Mouse (Mus musculus): ENCODE data around the gene Klhl35. TPM values are rescaled to one million over a fixed set of nuclear protein-coding genes. Genes with fewer than 3 reads are reported as not detected.

The Klhl35 gene
- not detected in 2 replicates for total RNA-seq (2017)

DNA sequence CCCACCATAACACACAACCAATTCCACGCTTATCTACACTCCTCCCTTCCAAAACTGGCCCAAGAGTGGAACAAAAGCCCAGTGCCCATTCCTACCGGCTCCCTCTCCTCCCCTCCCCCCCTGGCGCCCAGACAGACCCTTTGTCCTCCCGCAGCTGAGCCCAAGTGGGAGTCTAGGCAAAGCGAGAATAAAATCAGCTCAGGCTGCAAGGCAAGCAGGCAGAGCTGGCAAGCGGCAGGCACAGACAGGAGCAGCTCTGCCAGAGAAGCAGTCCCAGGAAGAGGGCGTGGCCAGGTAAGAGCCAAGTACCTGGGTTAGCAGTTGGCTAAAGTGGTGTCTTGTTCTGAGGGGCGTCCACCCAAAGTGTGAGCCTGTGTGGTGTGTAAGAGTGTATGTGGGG is at the start of gene Klhl35:
TSS of gene Klhl35 (plus strand) at position 194 of the 400 bp plus-strand sequence.
- no peak for ATAC-seq (replicated peaks; ENCODE audit: low read depth, poor library complexity, severe bottlenecking)

DNA sequence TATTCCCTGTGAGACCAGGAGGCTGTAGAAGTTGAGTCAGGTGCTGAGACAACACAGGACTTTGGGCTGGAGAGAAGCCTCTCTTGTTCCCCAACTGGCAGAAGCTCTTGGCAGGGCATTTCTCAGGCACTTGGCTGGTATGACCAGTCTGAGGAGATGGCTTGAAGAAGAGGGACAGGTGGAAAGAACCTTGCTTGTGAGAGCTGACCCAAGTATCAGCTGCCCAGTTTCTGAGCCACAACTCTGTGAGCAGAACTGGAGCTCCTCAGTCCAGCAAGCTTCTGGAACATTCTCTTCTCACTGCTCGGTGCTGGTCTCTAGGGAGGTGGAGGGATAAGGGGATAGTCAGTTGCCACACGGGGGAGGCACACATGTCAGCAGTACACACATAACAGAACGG is 46.5 kb upstream of the Klhl35 start:
- no peak for ATAC-seq (replicated peaks; ENCODE audit: low read depth, poor library complexity, severe bottlenecking)

DNA sequence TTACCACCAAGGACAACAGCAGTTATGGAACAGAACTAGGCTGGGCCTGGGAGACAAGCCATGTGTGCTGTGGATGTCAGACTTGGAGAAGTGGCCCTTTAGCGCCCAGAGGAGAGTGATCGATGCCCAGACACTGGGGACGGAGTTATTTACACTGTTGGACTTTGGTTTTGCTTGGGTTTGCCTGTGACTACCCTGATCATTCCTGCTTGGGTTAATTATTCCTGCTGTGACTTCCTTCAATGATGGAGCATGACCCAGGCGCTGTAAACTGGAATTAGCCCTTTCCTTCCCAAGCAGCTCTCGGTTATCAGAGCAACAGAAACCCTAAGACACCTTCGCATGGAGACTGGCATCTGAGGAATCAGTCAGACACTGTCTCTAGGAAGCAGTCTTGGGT is 44.8 kb upstream of the Klhl35 start:
- no peak for ATAC-seq (replicated peaks; ENCODE audit: low read depth, poor library complexity, severe bottlenecking)

DNA sequence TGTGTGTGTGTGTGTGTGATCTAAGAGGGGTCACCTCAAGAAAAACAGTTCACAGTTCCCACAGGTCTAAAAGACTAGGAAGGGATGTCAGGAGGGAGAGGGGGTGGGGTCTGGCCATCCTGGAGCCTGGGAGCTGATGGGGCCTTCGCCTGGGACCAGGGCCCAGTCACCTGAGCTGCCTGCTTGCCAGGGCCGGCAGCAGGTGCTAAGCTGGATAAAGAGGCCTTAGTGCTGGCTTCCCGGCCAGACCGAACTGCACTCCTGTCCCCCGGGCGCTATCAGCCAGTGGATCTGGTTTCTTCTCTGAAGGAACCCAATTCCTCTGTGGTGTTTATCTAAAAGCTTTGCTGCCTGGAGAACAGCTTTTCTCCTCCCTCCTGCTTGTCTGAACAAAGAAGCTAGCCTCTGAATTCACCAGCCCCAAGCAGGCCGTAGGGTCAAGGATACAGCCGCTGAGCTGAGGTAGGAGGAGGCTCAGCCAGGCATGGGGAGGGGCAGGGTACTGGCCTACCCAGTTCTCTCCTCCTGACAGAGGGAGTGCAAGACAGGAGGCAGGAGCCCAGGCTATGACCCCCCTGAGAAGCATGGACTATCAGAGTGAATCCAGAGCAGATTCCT is 41.2 kb upstream of the Klhl35 start:
- ATAC-seq (replicated peaks; ENCODE audit: low read depth, poor library complexity, severe bottlenecking) = no peak

DNA sequence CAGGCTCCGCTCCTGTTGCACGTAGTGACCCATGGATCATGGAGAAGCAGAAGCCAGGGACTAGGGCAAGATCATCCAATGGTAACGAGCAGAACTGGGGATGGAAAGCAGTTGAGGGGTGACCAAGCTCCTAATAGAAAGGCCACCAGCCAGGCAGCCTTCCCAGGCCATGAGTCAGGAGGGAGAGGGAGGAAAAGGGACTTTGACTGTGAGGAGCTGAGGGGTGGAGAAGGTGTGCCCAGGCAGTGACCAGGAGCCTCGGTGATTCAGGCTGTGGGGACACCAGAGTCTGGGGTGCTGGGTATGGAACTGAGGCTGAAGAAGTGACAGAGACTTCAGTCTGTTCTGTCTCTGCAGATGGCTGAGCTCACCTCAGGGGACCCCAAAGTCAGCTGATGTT is 40.1 kb upstream of the Klhl35 start:
- no peak for ATAC-seq (replicated peaks; ENCODE audit: low read depth, poor library complexity, severe bottlenecking)

DNA sequence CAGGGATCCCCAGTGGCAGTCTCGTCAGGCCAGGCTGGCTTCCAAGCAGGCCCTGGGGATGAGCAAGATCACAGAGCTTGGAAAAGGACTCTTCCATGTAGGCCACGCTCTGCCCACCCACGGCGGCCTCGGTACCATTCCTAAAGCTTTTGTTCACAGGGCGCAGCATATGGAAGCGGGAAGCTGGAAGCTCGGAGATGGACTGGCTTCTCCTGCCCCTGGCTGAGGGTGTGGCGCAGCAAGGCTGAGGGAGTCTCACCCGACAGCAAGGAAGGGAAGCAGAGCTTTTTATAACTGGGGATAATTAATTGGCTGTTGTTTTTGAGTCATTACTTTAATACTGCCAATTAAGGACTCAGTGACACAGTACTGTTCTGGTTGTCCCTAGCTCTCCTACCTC is 38.8 kb upstream of the Klhl35 start:
- ATAC-seq (replicated peaks; ENCODE audit: low read depth, poor library complexity, severe bottlenecking) = no peak

DNA sequence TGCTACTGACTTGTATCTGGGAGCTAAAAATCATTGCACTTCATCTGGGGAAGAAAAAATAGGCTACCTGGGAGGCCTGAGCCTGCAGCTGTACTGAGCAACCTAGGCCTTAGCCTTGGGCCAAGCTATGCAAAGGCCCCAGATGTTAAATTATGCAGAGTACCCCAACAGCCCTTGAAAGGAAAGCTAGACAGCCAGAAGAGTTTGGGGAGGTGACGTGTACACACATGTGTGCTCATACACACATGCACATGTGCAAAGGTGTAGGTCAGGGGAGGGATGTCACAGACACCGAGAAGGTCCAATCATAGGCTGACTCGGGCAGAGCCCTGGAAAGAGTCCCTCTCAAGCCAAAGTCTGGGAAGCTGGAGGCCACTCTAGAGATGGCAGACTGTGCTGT is 37.8 kb upstream of the Klhl35 start:
- ATAC-seq (replicated peaks; ENCODE audit: low read depth, poor library complexity, severe bottlenecking) = no peak

DNA sequence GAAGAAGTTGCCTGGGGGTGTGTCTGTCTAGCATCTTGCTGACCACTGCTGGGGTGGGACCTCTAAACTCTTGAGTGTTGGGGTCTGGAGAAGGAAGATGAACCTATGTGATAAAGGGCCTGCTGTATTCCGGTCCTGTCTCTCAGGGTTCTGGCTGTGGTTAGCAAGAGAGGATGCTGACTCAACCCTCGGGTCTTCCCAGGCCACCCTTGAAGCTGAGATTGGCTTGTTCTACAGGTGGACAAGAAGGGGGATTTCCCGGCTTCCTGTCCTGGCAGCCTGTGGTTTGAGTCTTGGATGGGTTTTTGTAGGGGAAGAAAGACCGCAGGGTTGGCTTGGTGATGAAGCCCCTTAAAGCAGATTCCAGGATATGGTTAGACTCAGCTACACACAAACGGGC is 37.0 kb upstream of the Klhl35 start:
- peak; percentile 46 for ATAC-seq (replicated peaks; ENCODE audit: low read depth, poor library complexity, severe bottlenecking)

DNA sequence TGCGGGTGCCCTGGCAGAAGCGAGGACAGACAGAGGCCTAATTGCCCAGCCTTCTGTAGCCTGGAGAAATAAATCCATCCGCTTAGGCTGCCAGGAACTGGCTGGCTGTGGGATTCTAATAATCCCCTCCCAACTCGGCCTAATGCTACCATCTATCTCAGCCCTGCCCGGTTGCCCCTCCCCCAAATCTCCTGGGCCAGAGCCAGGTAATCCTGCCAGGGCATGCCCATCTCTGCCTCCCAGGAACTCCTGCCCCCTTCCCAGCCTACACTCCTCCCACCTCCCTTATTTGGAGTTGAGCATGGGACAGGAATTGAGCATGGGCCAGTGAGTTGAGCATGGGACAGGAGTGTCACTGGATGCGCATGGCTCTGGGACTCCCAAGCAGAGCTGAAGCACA is 36.0 kb upstream of the Klhl35 start:
- no peak for ATAC-seq (replicated peaks; ENCODE audit: low read depth, poor library complexity, severe bottlenecking)

DNA sequence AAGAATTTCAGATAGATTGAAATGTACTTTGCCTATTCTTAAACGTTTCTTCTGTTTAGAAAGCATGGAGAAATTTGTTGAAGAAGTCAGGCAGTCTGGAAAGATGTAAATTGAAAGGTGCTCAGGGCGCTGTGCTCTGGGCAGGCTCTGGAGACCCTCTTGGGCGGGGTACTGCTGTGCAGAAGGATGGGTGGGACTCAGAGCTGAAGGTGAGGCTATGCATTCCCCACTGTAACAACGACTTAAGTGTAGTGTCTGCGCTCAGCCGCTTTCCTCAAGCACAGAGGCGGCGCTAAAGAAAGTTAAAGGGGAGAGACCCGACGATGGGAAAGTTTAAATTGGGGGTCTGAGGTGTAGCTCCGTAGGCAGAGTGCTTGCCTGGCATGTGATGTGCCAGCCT is 35.6 kb upstream of the Klhl35 start:
- ATAC-seq (replicated peaks; ENCODE audit: low read depth, poor library complexity, severe bottlenecking) = no peak

DNA sequence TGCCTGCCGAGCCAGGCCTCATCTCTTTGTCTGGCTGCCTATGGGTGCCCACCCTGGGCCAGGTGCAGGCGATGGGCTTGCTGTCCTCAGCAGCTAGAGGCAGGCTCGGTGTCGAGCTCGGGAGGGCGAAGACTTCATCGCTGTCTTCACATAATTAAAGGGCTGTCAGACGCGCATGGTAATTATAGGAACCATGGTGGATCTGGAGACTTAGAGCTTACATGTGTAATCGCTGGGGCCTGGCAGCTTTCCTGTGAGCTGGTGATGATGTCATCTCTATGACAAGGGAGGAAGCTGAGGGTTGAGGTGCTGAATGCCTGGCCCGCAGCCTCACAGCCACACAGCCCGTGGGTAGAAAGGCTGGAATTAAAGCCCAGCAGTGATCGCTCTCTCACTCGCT is 33.6 kb upstream of the Klhl35 start:
- ATAC-seq (replicated peaks; ENCODE audit: low read depth, poor library complexity, severe bottlenecking) = peak; percentile 55

DNA sequence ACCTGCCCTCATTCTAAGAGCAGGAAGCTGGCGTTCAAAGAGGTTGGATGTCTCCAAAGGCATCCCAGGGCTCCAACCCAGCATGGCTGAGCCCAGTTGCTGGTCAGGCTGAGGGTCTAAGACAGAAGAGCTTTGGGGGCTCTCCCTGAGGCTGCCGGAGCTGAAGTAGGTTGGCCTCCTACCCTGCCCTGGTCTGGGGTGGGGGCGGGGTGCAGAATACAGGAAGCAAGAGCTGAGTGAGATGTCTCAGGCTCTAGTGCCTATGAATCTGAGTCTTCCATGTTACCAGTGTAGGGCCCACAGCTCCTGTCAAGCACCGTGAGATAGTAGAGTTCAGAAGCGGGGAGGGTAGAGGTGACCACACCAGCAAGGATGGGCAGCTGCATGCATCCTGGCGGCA is 32.9 kb upstream of the Klhl35 start:
- ATAC-seq (replicated peaks; ENCODE audit: low read depth, poor library complexity, severe bottlenecking) = no peak

DNA sequence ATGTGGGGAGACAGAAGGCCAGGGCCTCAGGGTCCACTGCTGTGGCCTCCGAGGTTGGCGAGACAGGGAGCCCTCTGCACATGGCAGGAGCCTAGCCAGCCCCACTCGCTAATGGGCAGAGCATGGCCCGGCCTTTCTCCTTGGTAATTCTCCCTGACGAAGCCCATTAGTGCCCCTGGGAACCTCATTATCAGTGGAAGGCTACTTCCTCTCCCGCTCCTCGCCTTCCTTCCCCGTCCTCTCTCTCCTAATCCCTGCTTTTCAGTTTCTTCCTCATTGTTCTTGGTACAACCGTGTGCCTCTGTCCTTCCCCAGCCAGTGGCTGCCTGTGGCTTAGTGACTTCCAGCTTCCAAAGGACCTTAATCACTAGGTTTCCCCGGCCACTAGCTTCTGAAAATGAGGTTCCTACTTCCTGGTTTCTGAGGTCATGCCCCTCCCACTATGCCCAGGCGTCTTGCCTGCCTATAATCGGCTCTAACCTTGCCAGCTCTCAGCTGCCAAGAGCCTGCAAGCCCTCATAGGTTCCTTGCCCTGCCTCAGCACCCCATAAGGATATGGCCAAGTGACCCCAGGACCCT is 31.0 kb upstream of the Klhl35 start:
- peak; percentile 71 for ATAC-seq (replicated peaks; ENCODE audit: low read depth, poor library complexity, severe bottlenecking)

DNA sequence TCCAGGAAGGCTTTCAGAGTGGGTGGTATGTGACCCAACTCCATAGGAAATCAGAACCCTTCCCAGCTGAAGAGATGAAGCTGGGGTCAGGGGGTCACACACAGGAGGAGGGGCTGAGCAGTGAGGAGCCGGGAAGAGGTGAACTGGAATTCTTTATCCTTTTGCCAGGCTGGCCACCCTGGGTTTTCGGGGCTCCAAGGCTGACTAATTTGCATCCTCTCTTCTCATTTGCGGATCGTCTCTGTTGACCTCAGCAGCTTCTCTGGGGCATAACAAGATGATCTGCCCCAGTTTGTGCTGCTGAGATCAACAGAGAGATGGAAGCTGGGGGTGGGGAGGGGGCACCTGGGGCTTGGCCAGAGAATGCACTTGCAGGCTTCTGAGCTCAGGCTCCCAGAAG is 29.3 kb upstream of the Klhl35 start:
- ATAC-seq (replicated peaks; ENCODE audit: low read depth, poor library complexity, severe bottlenecking) = no peak

DNA sequence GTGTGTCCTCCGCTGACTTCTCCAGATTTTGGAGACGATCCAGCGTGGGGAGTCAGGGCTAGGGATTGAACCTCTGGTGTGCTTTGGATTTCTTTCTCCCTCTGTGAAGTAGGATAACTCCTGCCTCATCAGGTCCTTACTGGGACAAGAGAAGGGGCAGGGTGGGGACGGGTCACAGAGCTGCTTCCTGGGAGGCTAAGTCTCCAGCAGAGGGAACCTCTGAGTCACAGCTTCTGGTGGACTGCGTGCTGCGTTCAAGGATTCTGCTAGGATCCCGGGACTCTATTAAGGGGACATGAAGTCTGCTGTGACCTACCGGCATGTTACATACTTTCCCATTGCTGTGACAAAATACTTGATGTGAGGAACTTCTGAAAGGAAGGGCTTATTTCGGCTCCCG is 26.9 kb upstream of the Klhl35 start:
- no peak for ATAC-seq (replicated peaks; ENCODE audit: low read depth, poor library complexity, severe bottlenecking)

DNA sequence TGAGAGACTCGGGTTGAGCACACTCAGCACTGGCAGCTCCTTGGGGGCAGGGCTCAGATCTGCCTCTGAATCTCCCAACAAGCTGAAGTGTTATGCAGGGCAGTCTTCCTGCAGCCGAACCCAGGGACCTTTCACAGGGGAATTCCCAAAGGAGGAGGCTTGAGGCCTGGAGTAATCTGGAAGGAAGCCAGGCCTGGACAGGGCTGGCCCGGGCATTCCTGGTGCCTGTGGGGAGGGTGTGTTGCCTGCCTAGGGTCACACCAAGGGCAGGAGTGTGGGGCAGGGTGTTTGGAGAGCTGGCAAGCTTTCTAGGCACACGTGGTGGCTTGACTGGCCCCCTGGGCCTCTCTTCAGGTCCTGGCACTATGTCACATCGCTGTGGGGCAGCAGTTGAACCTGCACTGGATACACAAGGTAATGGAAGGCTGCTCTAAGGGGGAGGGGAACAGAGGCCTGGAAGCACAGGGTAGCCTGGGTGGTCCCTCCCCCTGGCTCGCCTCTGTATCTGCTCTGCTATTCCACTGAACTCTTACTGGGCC is 24.2 kb upstream of the Klhl35 start:
- ATAC-seq (replicated peaks; ENCODE audit: low read depth, poor library complexity, severe bottlenecking) = no peak

DNA sequence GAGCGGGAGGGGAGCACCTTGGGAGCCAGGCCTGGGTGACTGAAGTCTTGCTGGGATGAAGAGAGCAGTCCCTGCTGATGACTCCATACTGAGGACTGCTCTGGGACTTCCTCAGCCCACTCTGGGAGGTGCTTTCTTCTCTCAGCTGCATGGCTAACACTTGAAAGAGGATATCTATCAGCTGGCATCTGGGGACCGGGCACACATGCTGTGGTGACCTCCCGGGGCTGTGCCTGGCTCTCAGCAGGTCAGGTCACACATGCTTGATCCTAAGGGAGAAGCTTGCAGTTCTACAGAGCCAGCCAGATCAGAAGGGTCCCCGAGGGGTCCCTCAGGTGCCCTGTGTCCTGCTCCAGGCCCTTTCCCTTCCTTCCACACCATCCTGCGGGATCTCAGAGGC is 22.6 kb upstream of the Klhl35 start:
- no peak for ATAC-seq (replicated peaks; ENCODE audit: low read depth, poor library complexity, severe bottlenecking)

DNA sequence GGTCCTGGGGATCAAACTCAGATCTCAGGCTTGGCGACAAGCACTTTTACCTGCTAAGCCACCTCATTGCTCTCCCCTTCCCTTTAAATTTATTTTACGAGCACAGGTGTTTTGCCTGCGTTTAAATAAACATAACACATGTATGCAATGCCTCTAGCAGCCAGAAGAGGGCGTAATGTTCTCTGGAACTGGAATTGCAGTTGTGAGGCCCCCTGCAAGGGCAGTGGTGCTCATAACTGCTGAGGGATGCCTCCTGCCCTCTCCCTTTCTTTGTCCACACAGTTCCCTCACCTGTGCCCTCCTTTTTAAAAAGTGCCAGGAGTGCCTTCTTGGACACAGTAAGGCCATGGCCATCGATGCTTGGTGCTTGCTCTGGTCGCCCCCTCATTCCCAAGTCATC is 21.8 kb upstream of the Klhl35 start:
- 0 out of 2 replicates have a peak, but pooled peaks have one; percentile 39 for ATAC-seq (replicated peaks; ENCODE audit: low read depth, poor library complexity, severe bottlenecking)

DNA sequence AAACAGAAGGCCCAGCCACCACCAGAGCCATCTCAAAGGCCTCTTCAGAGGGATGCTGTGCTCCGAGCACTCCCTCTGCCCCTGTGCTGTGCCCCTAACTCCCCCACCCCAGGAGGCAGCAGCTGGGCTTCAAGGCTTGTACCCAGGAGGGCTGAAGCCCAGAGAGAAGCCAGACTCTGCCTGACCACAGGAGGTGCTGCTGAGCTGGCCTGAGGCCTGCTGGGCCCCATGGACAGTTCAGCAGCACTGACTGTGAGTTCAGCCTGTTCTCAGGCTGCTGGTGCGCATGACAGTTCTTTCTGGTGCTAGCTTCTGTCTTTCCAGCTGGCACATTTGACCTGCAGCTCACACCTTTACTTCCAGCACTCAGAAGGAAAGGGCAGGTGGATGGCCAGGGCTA is 20.0 kb upstream of the Klhl35 start:
- ATAC-seq (replicated peaks; ENCODE audit: low read depth, poor library complexity, severe bottlenecking) = no peak

DNA sequence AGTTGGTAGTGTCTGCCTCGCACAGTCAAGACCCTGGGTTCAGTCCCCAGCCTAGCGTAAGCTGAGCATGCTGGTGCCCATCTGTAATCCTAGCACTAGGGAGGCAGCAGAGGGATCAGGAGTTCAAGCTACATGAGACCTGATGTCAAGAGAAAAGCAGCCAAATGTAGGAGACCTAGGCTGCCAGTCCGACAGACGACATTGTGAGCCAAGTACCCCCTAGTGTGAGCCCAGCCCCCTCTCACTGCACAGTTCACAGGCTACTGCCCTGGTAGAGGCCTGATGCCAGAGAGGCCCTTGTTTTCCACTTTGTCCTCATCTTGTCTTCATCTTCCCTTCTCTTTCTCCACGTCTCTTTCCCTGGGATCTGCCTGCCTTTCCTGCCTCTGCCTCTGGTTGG is 18.5 kb upstream of the Klhl35 start:
- no peak for ATAC-seq (replicated peaks; ENCODE audit: low read depth, poor library complexity, severe bottlenecking)

DNA sequence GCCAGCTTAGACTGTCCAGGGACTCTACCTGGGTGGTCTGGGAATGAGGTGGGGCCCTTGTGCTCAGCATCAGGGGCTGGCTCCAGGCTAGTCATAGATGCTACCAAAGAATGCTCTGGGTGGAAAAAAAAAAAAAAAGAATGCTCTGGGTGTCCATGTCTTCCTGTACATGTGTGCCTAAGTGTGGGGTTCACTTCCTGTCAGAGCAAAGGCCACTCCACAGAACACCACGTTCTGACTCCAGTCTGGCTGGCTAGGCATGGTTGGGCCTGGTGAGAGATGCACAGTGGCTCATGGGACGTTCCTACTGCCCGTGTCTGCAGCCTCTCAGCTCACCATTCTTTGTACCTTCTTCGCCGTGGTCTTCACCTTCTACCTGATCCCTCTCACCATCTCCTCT is 17.2 kb upstream of the Klhl35 start:
- ATAC-seq (replicated peaks; ENCODE audit: low read depth, poor library complexity, severe bottlenecking) = no peak

DNA sequence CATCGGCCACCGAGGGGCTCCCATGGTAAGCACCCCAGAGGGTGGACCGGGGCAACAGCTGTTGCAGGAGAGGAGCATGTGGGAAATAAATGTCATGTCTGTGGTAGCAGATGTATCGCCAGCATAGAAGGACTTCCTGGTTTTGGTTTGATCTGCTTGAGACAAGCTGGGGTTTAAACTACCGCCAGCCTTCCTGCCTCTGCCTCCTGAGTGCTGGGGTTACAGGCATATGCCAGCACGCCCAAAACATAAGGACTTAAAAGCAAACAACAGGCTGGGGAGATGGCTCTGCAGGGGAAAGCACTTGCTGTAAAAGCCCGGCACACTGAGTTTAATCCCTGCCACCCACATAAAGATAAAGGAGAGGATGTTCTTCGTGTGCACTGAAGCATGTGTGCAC is 16.7 kb upstream of the Klhl35 start:
- peak; percentile 68 for ATAC-seq (replicated peaks; ENCODE audit: low read depth, poor library complexity, severe bottlenecking)
